Mouse (Mus musculus): Measurements from ENCODE around the gene Anxa10. TPM values are rescaled to one million over a fixed set of nuclear protein-coding genes. Genes with fewer than 3 reads are reported as not detected.
A peak's percentile ranks its signal among the peaks of the same experiment; 100 is the strongest.

Anxa10 gene
- 6.2 and 14.0 TPM in 2 replicates for polyA plus RNA-seq (2015; fragmentation: Nextera tagmentation; extraction: Ambion mirVana)

DNA sequence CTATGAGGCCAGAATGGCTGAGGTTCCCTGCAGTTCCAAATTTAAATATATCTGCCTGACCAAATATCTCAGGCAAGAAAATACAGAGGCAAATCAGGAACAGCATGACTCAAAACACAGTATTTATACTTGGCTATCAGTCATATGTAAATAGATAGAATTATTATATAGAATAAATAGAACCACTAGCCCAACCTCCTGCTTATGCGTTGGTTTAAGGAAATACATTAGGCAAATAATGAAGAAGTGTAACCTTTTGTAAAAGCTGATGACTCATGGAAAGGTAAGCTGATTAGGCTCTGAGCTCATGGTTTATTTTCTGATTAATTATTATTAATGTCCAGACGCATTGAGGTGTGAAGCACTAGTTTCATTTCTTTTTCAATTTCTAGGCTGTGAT lies at the start of gene Anxa10:
TSS of gene Anxa10 (minus strand) at position 53 of the 400 bp plus-strand sequence.
- 53% methylated on average over 2 of the region's 2 CpGs for WGBS
- no peak within 1 kb of the TSS for H3K4me3 ChIP-seq (ENCODE audit: low read depth, low read length)
- no peaks in the 10 kb centered on the region for H3K36me3 ChIP-seq (ENCODE audit: control insufficient read depth, insufficient read depth)
- H3K4me1 ChIP-seq (replicated peaks; ENCODE audit: control insufficient read depth, insufficient read depth, low read length) = no peaks in the 10 kb centered on the region
- ATAC-seq = no peak
- H3K27me3 ChIP-seq (replicated peaks; ENCODE audit: control insufficient read depth, insufficient read depth, low read length) = no peaks in the 10 kb centered on the region
- no peak for TF ChIP-seq CTCF (IDR thresholded peaks at IDR 0.05; ENCODE audit: low read depth)
- no peak within 1 kb of the TSS for H3K4me2 ChIP-seq (replicated peaks; ENCODE audit: low read depth)
- no peak within 1 kb of the TSS for H3K9ac ChIP-seq (ENCODE audit: low read depth, low read length)
- no peaks in the 10 kb centered on the region for H3K9me3 ChIP-seq (ENCODE audit: control insufficient read depth)
- no peak within 1 kb of the TSS for H3K27ac ChIP-seq (ENCODE audit: low read depth, low read length)

DNA sequence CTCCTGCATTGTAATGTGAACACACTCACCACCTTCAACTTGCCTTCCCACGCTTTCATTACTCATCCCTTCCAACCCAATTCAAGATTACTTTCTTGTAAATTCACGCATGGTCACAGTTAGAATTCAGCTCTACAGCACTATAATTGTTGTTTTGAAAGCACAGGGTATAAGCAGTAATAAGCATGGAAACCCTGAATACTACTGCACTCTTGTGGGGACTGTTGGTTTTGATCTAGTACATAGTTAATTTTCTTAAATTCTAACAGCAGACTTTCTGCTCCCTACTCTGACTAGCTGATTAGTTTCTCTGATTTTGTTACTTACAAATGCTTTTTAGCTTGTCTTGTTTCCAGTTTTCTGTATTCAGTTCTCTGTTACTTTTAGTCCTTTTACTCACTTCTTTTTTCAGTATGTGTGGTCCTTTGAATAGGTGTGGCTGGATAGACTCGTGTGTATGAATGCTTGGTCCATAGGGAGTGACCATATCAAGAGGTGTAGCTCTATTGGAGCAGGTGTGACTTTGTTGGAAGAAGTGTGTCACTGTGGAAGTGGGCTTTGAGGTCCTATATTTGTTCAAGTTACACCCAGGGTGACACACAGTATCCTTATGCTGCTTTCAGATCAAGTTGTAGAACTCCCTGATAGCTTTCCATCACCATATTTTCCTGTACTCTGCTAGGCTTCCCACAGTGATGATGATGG lies 9.9 kb upstream of the Anxa10 start:
- H3K4me1 ChIP-seq (replicated peaks; ENCODE audit: control insufficient read depth, insufficient read depth, low read length) = no peaks in the 10 kb centered on the region
- 77% methylated on average over 3 of the region's 3 CpGs for WGBS
- no peaks in the 10 kb centered on the region for H3K36me3 ChIP-seq (ENCODE audit: control insufficient read depth, insufficient read depth)
- no peak overlapping the region for H3K4me3 ChIP-seq (ENCODE audit: low read depth, low read length)
- no peak overlapping the region for H3K9ac ChIP-seq (ENCODE audit: low read depth, low read length)
- TF ChIP-seq CTCF (IDR thresholded peaks at IDR 0.05; ENCODE audit: low read depth) = no peak
- no peak for ATAC-seq
- no peaks in the 10 kb centered on the region for H3K9me3 ChIP-seq (ENCODE audit: control insufficient read depth)
- no peak overlapping the region for H3K4me2 ChIP-seq (replicated peaks; ENCODE audit: low read depth)
- H3K27me3 ChIP-seq (replicated peaks; ENCODE audit: control insufficient read depth, insufficient read depth, low read length) = no peaks in the 10 kb centered on the region
- no peak overlapping the region for H3K27ac ChIP-seq (ENCODE audit: low read depth, low read length)

DNA sequence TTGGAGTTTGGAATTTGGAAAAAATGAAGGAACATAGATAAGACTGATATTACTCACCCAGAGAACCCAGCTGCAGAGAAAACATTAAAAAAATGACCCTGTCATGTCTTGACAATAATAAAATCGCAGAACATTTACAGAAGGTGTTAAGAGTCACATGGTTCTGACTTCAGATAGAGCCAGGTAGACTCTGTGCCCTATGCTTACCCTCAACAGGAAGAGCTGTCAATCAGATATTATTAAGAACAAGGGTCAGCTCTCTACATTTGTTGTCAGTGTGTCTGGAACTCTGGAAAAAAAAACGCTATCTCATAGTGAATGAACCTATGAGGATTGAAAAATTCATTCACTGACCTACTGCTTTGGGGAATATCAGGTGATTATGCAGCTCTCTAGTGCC lies 25.7 kb downstream of the Anxa10 start:
- no peak for TF ChIP-seq CTCF (IDR thresholded peaks at IDR 0.05; ENCODE audit: low read depth)
- H3K4me1 ChIP-seq (replicated peaks; ENCODE audit: control insufficient read depth, insufficient read depth, low read length) = no peaks in the 10 kb centered on the region
- H3K4me3 ChIP-seq (ENCODE audit: low read depth, low read length) = no peak overlapping the region
- H3K4me2 ChIP-seq (replicated peaks; ENCODE audit: low read depth) = no peak overlapping the region
- no peaks in the 10 kb centered on the region for H3K27me3 ChIP-seq (replicated peaks; ENCODE audit: control insufficient read depth, insufficient read depth, low read length)
- 71% methylated on average over 2 of the region's 2 CpGs for WGBS
- peak; percentile 49; the same call in 1 of the 2 replicates for ATAC-seq
- no peaks in the 10 kb centered on the region for H3K36me3 ChIP-seq (ENCODE audit: control insufficient read depth, insufficient read depth)
- no peaks in the 10 kb centered on the region for H3K9me3 ChIP-seq (ENCODE audit: control insufficient read depth)
- H3K9ac ChIP-seq (ENCODE audit: low read depth, low read length) = no peak overlapping the region
- H3K27ac ChIP-seq (ENCODE audit: low read depth, low read length) = no peak overlapping the region

DNA sequence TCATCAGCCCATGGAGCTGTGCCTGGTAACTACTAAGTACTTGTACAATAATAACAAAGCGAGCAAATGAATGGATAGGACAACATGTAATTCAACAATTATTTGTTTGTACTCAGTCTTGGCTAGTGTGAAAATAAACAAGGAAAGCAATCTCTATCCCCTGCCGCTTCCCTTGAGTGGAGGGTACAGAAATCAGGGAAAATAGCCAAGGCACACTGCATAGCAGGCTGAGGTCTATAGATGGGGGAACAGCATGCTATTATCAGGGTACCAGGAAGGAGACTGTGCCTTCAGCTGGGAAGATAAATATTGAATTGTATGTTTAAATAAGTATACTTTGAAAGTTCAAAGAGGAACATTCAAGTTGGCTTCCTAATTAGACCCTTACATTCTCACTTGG lies 41.1 kb downstream of the Anxa10 start:
- Histone ChIP-seq H3K4me3 (ENCODE audit: low read depth, low read length) (no peak overlapping the region), H3K4me2 (replicated peaks; ENCODE audit: low read depth) (no peak overlapping the region), H3K27ac (ENCODE audit: low read depth, low read length) (no peak overlapping the region), H3K27me3 (replicated peaks; ENCODE audit: control insufficient read depth, insufficient read depth, low read length) (no peaks in the 10 kb centered on the region), H3K9ac (ENCODE audit: low read depth, low read length) (no peak overlapping the region), H3K9me3 (ENCODE audit: control insufficient read depth) (no peaks in the 10 kb centered on the region), H3K36me3 (ENCODE audit: control insufficient read depth, insufficient read depth) (no peaks in the 10 kb centered on the region), H3K4me1 (replicated peaks; ENCODE audit: control insufficient read depth, insufficient read depth, low read length) (no peaks in the 10 kb centered on the region)
- no peak for ATAC-seq
- TF ChIP-seq CTCF (IDR thresholded peaks at IDR 0.05; ENCODE audit: low read depth) = no peak
- WGBS = 84% methylated on average over 2 of the region's 2 CpGs

DNA sequence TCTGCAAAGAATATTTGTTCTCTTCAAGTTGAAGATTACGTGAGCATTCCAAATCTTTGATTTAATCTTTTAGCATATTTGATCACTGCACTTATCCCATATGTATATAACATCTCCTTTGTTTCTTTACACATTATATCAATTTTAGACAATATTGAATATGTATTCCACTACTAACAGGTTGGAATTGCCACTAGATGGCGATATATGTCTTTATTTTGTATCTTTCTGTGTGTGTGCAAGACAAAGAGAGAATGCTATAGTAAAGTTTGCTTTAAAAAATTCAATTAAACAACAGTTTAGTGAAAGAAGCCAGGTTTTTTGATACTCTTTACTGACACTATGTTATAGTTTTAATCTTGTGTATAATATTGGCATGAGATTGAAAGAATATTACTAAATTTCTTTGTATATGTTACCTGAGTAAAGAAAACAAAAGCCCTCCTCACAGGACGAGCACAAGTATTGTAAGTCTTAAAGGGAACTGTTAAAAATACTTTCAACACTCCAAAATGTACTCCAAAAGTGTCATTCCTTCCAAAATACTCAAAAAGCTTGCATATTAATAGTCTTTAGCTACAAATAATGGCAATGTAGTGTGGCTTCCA lies 42.7 kb downstream of the Anxa10 start:
- 53% methylated on average over 3 of the region's 3 CpGs for WGBS
- ATAC-seq = no peak
- Histone ChIP-seq H3K27me3 (replicated peaks; ENCODE audit: control insufficient read depth, insufficient read depth, low read length) (no peaks in the 10 kb centered on the region), H3K9ac (ENCODE audit: low read depth, low read length) (no peak overlapping the region), H3K27ac (ENCODE audit: low read depth, low read length) (no peak overlapping the region), H3K4me2 (replicated peaks; ENCODE audit: low read depth) (no peak overlapping the region), H3K4me3 (ENCODE audit: low read depth, low read length) (no peak overlapping the region), H3K4me1 (replicated peaks; ENCODE audit: control insufficient read depth, insufficient read depth, low read length) (no peaks in the 10 kb centered on the region), H3K9me3 (ENCODE audit: control insufficient read depth) (no peaks in the 10 kb centered on the region), H3K36me3 (ENCODE audit: control insufficient read depth, insufficient read depth) (no peaks in the 10 kb centered on the region)
- peak; percentile 67 for TF ChIP-seq CTCF (IDR thresholded peaks at IDR 0.05; ENCODE audit: low read depth)

DNA sequence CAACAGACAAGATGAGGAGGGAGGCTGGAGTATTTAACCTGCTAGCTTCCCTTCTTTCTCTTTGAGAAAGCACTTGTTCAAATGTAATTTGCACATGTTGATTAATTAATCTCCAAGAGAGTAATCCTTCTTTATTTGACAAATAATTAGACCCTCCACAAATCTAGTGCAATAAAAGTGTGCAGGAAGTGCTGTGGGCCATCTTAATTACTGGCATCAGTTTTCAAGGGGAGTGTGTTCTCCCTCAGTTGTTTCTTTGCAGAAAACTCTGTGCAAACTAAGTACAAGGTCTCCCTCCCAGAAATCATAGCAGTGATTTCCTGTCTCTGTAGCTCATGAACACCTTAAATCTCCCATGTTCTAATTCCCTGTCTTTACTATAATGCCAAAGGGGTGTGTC lies 54.6 kb downstream of the Anxa10 start:
- ATAC-seq = no peak
- H3K36me3 ChIP-seq (ENCODE audit: control insufficient read depth, insufficient read depth) = no peaks in the 10 kb centered on the region
- TF ChIP-seq CTCF (IDR thresholded peaks at IDR 0.05; ENCODE audit: low read depth) = no peak
- no peak overlapping the region for H3K4me3 ChIP-seq (ENCODE audit: low read depth, low read length)
- no peak overlapping the region for H3K9ac ChIP-seq (ENCODE audit: low read depth, low read length)
- no peaks in the 10 kb centered on the region for H3K27me3 ChIP-seq (replicated peaks; ENCODE audit: control insufficient read depth, insufficient read depth, low read length)
- H3K4me2 ChIP-seq (replicated peaks; ENCODE audit: low read depth) = no peak overlapping the region
- H3K9me3 ChIP-seq (ENCODE audit: control insufficient read depth) = no peaks in the 10 kb centered on the region
- H3K4me1 ChIP-seq (replicated peaks; ENCODE audit: control insufficient read depth, insufficient read depth, low read length) = no peaks in the 10 kb centered on the region
- no peak overlapping the region for H3K27ac ChIP-seq (ENCODE audit: low read depth, low read length)
